In genomic region chr4:47417871-47418270, GRCm38 (mm10) we compare ENCODE assay signal across 19 mouse cellular contexts.
"Had no signal": no experiment of that assay in that cellular context is flagged by ENCODE, and none has a peak within 500 bp of the region (broad histone marks: within the 10 kb centered on the region; RNA-seq: fewer than 3 reads in every experiment).

No protein-coding gene starts in this region.

- H3K9me3 ChIP-seq: midbrain, embryonic 10.5 days; midbrain, embryonic 12.5 days; neural tube, embryonic 13.5 days; neural tube, embryonic 15.5 days; stomach, embryonic 15.5 days had no signal

- H3K4me3 ChIP-seq: midbrain, embryonic 10.5 days; midbrain, embryonic 12.5 days; myocyte; neural tube, embryonic 13.5 days; neural tube, embryonic 15.5 days; stomach, embryonic 15.5 days had no signal

- H3K4me2 ChIP-seq: lung, embryonic 14.5 days; midbrain, embryonic 12.5 days; neural tube, embryonic 13.5 days; neural tube, embryonic 15.5 days; stomach, embryonic 15.5 days had no signal

- H3K27ac ChIP-seq: midbrain, embryonic 10.5 days; midbrain, embryonic 12.5 days; neural tube, embryonic 13.5 days; neural tube, embryonic 15.5 days; stomach, embryonic 15.5 days; stomach, postnatal 0 days had no signal

- H3K36me3 ChIP-seq: neural tube, embryonic 15.5 days; stomach, embryonic 15.5 days had no signal

- H3K27me3 ChIP-seq: midbrain, embryonic 12.5 days; neural tube, embryonic 13.5 days; neural tube, embryonic 15.5 days; stomach, embryonic 15.5 days had no signal

- H3K4me1 ChIP-seq: neural tube, embryonic 13.5 days; neural tube, embryonic 15.5 days; stomach, embryonic 15.5 days had no signal

- DNase-seq: lung, adult 18-20 months; lung, embryonic 14.5 days; lung, postnatal 10 days; lung, postnatal 4 days; midbrain, embryonic 14.5 days; retina, postnatal 1 day; right cerebral cortex, adult 18-20 months; right cerebral cortex, postnatal 25 days; thymus, adult 2 months; thymus, postnatal 25 days; thymus, postnatal 4 days had no signal

- ATAC-seq: midbrain, embryonic 16.5 days had no signal

- H3K9ac ChIP-seq: lung, embryonic 14.5 days; midbrain, embryonic 12.5 days; neural tube, embryonic 13.5 days; neural tube, embryonic 15.5 days; stomach, embryonic 15.5 days had no signal
